Mouse (Mus musculus): ENCODE data around the gene Gm9602.
"Not testable (repeated sequence)": the region's sequence is repeated elsewhere in the genome, so short reads cannot be mapped to it uniquely, and the experiment has no call there.

Gm9602 gene

GRCm38 (mm10) chr14:4776037-4776436 is at the start of gene Gm9602:
Gene Gm9602, plus strand, starts transcription at chr14:4776337.
- not testable (repeated sequence) for DNase-seq (ENCODE audit: low spot score in 2 of 2)

DNA sequence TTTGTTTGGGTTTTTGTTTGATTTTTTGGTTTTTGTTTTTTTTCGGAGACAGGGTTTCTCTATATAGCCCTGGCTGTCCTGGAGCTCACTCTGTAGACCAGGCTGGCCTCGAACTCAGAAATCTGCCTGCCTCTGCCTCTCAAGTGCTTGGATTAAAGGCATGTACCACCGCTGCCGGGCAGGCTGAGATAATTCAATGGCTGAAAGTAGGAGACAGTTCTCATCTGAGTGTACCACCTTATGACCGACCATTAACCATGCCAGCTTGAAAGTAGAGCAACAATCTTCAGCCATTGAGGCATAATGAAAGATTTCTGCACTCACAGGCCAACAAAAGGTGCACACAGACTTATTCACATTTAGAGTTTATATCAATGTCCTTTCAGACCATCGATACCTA is 30.3 kb downstream of the Gm9602 start:
- peak; percentile 13 to 59 for DNase-seq (ENCODE audit: low spot score in 2 of 2)

- DNase-seq (ENCODE audit: low spot score in 2 of 2) = peak; percentile 11 to 48
These were observed 45.8 kb downstream of the Gm9602 start for GRCm38 (mm10) chr14:4821950-4822349.
